Mouse (Mus musculus): ENCODE measurements at regions not wholly inside any gene's neighbourhood (a gene's known extent, or its start where the extent isn't known, plus 50 kb on each side); places are given as distances from the start of the nearest gene placed in this dataset.

DNA sequence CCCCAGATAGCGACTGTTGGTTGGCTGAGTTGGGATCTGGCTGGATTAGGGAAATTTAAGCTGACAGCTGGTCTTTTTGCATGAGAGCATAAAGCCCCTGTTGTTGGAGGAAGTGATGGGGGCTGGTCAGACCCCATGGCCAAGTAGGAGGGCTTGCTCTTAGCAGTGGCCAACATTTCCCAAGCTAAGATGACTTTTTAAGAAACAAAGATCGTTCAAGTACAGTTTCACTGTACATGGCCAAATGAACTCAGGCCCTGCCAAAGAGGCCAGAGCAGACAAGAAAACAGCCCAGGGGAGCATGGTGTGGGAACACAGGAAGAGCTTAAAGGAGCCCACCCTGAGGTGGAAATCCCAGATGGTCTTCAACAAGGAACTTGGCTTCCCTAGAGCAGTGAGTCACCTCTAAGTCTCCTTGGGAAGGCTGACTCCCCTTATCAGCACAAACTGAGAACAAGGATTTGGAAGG is 128.0 kb upstream of the Ankrd55 start:
- ATAC-seq (replicated peaks; ENCODE audit: poor library complexity) = no peak

DNA sequence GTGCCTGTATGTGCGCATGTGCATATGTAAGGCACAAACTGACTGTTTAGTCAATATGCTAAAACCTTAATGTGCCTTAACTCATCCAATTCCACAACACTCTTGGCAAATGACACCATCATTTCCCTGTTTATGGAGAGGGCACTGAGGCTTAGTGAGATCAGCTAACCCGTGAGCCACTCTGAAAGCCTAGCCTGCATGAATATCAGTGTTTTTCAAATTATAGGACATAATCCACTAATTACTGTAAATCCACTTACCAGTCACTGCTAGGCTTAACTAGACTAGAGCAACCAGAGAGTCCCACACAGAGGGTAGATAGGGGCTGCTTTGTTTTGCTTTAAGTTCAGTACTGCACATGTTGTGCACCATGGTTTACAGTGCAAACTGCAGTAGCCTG is 127.5 kb upstream of the Ankrd55 start:
- ATAC-seq (replicated peaks; ENCODE audit: poor library complexity) = no peak

DNA sequence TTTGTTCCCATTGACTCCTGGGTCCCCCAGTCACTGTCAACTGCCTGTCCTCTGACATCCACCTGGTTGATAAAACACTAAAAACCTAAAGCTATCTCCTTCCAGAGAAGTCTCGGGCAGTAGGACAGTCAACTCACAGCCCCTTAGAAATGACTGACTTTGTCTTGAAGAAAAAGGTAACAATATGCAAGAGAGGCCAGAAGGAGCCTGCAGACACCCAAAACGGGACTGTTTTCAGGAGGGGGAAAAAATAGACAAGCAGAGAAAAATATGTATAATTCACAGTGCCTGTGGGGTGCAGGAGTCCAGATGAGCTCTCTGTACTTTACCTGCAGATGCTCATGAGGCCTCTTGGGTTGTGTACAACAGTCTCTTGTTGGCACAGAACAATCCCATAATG is 126.4 kb upstream of the Ankrd55 start:
- ATAC-seq (replicated peaks; ENCODE audit: poor library complexity) = no peak

DNA sequence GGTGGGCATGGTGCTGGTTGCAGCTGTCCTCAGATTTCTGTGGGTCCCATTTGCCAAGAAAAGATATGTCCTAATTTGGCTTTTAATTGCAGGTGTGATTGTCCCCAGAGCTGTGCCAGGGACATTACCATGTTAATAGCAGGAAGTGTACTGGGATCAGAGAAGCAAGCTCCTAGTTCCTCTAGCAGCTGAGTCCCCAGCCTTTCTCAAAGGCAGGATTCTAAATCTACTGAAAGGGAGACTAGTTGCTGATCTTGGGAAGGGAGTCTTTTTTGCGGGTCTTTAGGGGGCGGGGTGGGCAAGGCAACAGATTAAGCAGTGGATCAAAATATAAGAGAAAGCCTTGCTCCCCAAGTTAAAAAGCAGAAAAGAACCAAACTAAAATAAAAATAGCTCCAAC is 122.3 kb upstream of the Ankrd55 start:
- no peak for ATAC-seq (replicated peaks; ENCODE audit: poor library complexity)

DNA sequence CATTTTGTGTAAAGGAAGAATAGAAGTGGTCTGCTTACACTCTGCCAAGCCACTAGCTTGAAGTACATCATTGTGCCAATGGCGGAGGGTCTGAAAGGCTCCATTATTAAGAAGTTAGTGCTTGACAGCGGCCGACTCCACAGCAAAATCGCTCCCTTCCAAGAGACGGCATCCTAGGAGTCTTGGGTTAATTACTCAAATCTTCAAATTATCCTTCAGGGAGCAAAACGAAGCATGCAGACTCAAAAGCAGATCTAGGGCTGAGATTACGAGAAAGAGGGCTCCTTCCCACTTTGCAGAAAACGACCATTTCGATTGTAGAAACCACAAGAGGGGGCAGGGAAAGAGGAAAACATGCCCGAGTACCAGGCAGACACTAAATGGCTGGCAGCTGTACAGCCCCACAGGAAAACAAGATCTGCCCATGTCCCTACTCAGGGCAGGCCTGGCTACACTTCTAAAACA is 121.9 kb upstream of the Ankrd55 start:
- ATAC-seq (replicated peaks; ENCODE audit: poor library complexity) = peak; percentile 21; the same call in 1 of the 2 replicates

DNA sequence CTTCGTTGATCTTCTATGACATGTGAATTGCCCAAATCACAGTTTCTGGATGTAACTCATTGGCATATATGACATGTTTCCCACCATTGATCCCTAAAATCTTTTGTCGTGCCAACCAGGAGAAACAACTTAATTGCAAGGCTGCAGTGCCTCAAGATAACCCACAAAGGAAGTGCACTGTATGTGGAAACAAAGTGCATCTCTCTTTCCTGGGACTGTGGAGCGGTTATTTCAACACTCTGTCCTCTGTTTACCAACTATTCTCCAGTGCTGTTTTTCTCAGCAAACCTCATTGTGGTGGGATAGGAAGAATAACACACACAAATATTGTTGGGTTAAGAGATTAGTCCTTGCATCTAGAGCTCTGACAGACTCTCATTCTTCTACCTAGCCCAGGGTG is 119.8 kb upstream of the Ankrd55 start:
- ATAC-seq (replicated peaks; ENCODE audit: poor library complexity) = peak; percentile 70

DNA sequence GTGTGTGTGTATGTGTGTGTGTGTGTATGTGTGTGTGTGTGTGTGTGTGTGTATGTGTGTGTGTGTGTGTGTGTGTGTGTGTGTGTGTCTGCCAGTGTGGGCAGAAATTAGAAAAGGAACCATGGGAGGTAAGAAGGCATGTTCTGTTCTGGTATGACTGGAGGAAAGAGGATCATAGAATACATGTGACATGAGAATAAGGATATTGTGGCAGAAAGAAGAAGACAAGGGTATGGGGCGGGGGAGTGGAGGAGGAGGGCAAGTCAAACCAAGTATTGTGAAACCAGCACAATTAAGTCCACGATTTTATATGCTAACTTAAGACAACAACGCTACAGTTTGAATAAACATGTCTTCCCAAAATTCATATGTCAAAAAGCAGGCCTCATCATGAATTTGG is 117.4 kb upstream of the Ankrd55 start:
- ATAC-seq (replicated peaks; ENCODE audit: poor library complexity) = peak; percentile 72

DNA sequence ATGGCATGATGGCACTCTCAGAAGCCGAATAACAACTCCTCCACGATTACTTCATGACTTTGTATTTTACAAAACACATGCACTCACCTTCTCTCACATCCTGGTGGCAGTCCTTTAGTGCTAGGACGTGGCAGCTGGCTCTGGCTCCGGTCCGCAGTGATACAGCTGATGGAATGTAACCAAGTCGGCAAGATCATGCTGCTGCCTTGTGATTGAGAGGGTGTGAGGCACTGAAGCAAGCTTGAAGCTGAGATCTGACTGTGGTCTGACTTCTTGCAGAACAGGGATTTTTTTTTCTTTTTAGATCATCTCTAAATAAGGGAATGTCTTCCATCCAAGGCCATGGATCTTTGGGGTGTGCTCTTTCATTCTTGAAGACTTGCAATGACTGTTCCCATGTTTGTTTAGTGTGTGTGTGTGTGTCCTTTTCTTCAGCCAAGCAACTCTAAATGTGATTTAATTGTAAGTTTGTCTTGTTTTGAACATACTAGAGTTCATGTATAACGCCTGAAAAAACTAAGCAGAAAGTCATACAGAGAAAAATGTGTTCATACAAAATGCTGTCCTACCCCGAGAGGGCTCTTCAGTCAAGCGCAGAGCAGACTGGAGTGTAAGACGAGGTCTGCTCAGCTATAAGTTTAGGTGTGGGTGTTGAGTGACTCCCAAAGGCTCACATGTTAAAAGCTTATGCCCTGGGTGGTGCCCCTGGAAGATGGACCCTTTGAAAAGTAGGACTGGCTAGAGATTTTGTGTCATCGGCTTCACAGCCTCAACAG is 116.1 kb upstream of the Ankrd55 start:
- no peak for ATAC-seq (replicated peaks; ENCODE audit: poor library complexity)

DNA sequence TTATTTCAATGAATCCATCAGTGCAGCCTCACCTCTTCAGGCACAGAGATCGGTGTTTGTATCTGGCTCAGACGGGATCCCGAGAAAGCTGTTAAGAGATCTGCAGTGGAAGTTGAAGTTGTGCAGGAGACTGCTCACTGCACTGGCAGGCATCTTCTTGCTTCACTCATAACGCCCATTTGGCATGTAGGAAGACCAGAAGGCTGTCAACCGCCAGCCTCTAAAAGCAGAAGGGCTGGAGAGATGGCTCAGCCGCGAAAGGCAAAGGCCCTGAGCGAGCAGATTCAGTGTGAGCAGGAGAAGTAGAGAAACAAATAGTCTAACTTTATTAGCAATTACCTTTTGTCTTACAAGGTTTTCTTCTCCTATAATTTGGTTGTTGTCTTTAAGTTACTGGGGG is 114.3 kb upstream of the Ankrd55 start:
- peak; percentile 46 for ATAC-seq (replicated peaks; ENCODE audit: poor library complexity)

DNA sequence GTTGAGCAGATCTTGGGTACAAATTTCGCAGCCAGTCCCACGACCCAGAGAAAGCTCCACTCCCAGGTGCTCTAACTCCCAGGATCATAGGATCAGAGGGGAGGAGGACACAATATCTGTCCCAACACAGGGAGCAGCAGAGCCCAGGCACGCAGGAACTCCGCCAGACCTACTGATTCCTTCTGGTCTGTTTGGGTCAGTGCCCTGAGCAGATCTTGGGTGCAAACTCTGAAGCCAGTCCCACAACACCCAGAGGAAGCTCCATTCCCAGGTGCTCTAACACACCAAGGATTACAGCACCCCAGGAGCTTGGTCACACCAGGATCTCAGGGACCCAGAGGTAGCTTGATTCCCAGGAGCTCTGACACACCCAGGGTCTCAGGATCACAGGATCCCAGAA is 110.2 kb upstream of the Ankrd55 start:
- ATAC-seq (replicated peaks; ENCODE audit: poor library complexity) = no peak

DNA sequence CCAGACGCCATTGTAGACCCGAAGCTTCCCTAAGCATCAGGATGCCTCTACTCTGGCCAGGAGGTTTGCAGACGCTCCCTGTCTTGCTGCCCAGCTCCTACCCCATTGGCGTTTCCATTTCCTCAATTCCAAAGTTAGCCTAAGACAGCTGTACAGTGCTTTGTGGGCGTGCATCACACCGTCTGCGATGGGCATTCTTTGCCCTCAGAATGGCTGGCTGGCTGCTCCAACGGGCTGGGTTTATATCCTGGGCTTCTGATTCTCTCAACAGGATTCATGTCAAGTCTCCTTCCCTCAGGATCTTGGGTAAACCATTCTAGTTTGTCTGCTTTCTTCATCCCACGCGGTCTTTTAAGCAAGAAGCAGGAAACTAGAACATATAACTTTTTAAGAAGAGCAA is 104.3 kb upstream of the Ankrd55 start:
- ATAC-seq (replicated peaks; ENCODE audit: poor library complexity) = no peak

DNA sequence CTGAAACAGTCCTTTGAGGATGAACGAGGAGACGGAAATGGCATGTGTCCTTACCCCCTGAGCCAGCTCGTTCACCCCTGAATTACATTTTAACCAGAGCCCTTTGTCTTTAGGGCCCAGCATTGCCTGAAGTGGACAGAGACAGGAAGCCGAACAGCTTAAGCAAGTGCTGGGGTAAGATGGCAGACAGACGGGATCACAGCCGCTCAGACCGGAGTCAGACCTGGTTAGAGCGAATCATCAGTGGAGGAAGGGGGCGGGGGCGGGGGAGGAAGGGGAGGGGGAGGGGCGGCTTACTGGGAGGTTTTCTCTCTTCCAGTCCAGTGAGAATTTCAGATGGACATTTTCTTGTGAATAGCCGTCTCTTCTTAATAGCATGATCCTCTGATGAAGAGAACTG is 103.1 kb upstream of the Ankrd55 start:
- ATAC-seq (replicated peaks; ENCODE audit: poor library complexity) = no peak

DNA sequence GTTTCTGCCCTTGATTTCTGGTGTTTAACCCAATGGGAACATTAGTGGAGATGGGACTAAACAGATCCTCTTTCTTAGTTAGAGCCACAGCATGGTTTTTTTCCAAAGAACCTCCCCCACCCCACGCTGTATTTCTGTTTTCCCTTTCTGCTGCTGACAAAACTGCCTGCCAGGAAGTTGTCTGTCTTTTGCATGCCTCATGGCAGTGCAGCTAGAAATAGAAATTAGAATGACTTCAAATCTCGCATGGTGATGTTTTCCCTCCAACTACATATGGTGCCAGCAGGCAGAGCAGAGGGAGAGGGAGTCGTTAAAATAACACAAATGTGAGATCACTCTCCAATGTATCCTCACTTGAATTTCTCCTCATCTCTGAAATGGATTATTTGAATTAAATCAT is 101.0 kb upstream of the Ankrd55 start:
- no peak for ATAC-seq (replicated peaks; ENCODE audit: poor library complexity)

DNA sequence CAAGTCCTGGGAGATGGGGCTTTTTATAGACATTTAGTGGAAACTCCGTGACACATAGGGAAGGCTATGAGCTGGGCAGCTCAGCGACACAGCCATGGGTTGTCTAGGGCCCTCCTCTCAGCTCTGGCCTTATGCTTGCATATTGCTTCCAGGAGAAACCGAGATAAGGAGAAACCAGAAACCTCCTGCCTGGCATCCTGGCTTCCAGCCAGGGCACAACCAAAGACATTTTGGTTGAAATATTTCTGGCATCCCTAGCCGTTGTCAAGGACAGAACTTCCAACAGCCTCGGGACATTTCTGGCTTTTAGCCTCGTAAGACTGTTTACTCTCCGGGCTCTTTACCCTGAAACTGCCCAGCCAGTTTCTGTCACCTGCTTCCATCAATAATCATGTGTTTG is 99.9 kb upstream of the Ankrd55 start:
- ATAC-seq (replicated peaks; ENCODE audit: poor library complexity) = 0 out of 2 replicates have a peak, but pooled peaks have one; percentile 29

DNA sequence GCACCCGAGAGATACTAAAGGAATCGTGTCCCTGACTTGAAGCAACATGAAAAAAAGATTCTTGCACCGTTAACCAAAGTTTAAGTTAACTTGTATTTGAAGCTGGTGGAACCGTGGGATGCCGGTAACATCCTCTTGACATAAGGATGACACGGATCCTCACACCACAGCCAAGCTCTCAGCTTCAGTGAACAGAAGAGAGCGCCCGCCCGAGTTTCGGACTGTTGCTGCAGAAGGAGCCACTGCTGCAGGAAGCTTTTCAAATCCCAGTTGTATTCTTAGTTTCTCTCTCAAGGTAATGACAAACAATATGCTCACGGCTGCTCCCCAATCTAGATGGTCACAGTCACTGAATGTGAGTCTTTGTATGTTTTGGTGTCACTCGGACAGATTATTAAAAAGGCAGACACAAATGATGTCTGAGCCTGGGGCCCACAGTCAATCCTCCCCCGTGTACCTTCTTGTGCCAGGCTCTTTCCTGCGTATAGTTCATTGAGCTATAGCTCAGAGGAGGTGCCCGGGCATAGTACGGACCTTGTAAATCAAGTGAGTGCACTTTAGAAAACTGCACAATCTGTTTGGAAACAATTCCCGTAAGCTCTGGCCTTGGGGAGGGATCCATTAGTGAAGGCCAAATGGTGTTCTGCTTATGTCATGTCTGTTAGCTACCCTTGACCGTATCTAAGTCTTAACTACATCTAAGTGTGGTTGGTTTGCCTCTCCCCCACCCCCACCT is 99.3 kb upstream of the Ankrd55 start:
- no peak for ATAC-seq (replicated peaks; ENCODE audit: poor library complexity)

DNA sequence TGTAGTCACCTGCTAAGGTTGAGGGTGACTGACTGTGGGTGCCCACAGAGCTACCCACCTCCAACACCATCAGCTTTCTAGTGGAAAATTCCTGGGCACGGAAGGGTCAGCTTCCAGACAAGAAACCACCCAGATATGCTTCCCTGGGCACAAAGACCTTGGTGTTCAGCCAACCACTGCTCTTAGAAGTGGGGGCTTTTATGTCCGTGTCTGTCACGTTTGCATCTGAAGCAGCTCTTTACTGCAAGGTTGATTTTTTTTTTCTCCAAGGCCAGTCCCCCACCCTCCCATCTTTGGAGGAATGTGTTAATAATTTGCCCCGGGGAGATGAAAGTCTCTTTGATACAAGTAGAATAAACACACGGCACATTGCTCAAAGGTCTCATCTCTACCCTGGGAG is 98.6 kb upstream of the Ankrd55 start:
- no peak for ATAC-seq (replicated peaks; ENCODE audit: poor library complexity)

DNA sequence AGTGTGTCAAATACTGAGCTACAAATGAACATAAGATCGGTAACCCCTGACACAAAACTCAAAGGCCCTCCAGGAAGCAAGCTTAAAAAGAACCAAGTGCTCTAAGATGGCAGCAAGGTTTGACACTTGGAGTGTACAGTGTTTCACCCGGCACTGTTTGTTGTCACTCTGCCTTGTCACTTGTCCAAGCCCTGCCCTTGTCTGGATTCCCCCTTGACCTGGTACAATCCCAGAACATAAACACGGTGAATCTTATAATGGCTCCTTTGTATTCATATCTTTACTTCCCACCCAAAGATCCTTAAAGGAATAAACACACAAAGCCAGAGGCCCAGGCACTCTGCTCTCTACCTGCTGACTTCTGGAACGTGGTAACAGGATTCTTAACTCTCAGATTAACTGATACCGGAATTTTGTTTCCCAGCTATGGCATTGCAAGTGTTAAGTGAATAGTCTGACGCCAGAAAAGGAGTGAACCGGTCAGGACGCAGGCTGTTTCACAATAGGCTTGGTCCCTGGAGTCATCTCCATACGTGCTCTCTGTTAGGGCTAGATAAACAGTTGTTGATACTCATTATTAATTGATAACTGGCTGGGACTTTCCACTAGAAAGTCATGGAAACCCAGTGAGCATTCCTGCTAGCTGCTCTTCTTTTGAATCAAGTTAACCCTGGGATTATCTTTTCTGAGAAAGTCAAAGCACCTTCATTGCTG is 95.9 kb upstream of the Ankrd55 start:
- ATAC-seq (replicated peaks; ENCODE audit: poor library complexity) = no peak

DNA sequence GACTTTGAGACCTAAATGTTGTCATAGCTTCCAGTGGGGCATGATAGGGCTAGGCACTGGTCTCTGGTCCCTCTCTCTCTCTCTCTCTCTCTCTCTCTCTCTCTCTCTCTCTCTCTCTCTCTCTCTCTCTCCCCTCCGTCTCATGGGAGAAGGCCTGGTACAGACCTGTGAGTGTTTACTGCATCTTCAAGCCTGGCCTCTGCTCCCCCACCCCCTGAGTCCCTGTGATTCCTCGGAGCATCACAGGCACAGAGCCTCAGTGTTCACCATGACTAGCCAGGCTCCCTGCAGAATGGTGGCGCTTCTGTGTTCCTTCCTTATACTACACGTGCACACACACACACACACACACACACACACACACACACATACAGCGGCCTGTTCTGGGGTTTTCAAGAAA is 94.6 kb upstream of the Ankrd55 start:
- no peak for ATAC-seq (replicated peaks; ENCODE audit: poor library complexity)

DNA sequence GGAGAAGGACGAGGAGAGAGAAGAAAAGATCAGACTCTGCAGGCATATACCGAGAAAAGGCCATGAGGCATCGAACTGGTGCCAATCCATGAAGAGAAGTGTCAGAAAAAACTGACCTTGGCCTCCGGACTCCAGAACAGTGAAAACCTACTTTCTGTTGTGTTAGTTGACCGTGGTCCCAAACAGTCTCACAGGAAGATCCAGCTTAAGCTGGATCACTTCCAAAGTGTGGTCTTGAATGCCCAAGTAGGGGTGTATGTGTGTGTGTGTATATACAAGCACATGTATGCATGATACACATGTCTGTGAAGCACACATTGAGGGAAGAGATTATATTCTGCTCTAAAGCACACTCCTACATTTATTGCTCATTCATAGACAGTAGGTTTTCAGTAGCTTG is 93.3 kb upstream of the Ankrd55 start:
- ATAC-seq (replicated peaks; ENCODE audit: poor library complexity) = no peak

DNA sequence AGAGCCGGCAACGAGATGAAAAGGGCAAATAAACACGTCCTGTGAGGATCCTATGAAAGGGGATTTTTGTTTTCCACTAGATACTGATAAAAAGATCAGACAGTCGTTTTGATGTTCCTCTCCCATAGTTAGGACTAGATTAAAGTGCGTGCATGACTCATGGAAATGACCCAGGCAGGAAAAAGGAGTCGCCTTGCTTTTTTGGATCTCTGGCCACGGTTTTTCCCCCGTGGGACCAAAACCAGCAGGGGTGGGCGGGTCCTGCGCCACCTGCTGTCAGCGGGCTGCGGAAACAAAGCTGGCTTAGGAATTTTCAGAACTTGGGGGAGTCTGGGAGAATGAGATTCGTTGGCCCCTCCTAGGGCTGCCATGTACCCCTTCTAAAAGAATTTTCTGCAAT is 91.5 kb upstream of the Ankrd55 start:
- ATAC-seq (replicated peaks; ENCODE audit: poor library complexity) = peak; percentile 54; the same call in 1 of the 2 replicates

DNA sequence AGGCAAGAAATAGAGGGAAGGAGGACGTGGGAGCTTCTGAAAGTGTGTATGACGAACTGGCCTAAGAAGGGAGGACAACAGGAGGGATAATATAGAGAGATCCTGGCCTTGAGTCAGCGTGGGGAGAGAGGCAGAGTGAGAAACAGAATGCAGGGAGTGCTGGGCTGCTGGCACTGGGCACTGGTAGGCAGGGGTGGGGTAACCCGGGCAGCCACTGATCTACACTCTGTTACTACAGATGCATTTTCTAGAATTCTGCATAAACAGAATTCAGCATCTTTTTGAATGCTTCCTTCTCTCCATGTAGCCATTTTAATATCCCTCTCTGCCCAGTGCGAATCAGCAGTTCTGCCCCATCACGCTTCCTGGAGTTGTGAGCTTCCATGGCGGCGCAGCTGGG is 84.5 kb upstream of the Ankrd55 start:
- no peak for ATAC-seq (replicated peaks; ENCODE audit: poor library complexity)

DNA sequence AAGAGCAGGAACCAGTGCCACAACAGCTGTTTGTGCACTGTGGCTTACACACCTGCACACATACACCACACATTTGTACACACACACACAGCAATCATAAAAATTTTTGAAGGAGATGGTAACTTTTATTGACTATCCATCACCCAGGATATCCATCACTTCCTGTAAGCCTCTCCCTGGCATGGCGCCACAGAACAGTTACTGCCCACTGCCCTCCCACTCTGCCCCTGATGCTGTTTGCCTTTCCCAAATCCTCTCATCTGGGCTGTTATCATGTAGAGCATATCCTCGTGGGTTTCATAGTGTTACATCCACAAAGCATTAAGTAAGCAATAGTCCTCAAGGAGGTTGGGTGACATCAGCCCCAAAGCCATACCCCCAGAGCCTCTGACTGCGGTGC is 84.0 kb upstream of the Ankrd55 start:
- no peak for ATAC-seq (replicated peaks; ENCODE audit: poor library complexity)
